Mouse (Mus musculus) heart, embryonic 16.5 days (tissue): Measurements from ENCODE around the gene Usp29. TPM values are rescaled to one million over a fixed set of nuclear protein-coding genes. Genes with fewer than 3 reads are reported as not detected.

ENCODE experiments used
- ATAC-seq: fragments of 200-750 bp; cut with Nextera tagmentation; replicated peaks from 2 replicates; pipeline ENCODE4 v1.8.0; 2017; ENCODE audit warnings: moderate number of reproducible peaks; ENCODE audit not compliant: insufficient read depth, low FRiP score; ENCODE audit errors: extremely low read depth
- H3K27ac ChIP-seq: fragments of 300-500 bp; sonication (generic); 2 replicates; pipeline ENCODE4 v1.5.1; 2014; ENCODE audit warnings: mild to moderate bottlenecking, low read length, control low read depth, moderate library complexity
- H3K27me3 ChIP-seq: fragments of 300-500 bp; sonication (generic); 2 replicates; pipeline ENCODE4 v1.6.1; 2014; ENCODE audit warnings: low read length, mixed read lengths; ENCODE audit not compliant: control insufficient read depth, insufficient read depth
- H3K36me3 ChIP-seq: fragments of 300-500 bp; sonication (generic); 2 replicates; pipeline ENCODE4 v1.6.1; 2014; ENCODE audit not compliant: control insufficient read depth, insufficient read depth
- H3K4me1 ChIP-seq: fragments of 300-500 bp; sonication (generic); 2 replicates; pipeline ENCODE4 v1.6.1; 2014; ENCODE audit warnings: low read length, mixed read lengths; ENCODE audit not compliant: control insufficient read depth, insufficient read depth
- H3K4me2 ChIP-seq: fragments of 300-500 bp; sonication (generic); 2 replicates; pipeline ENCODE4 v1.6.1; 2014; ENCODE audit warnings: low read depth, mild to moderate bottlenecking, control low read depth, low read length
- H3K4me3 ChIP-seq: fragments of 300-500 bp; sonication (generic); 2 replicates; pipeline ENCODE4 v1.5.1; 2014; ENCODE audit warnings: mild to moderate bottlenecking, control low read depth, low read length
- H3K9ac ChIP-seq: fragments of 300-500 bp; sonication (generic); 2 replicates; pipeline ENCODE4 v1.6.1; 2014; ENCODE audit warnings: low read length, control low read depth
- H3K9me3 ChIP-seq: fragments of 300-500 bp; sonication (generic); replicated peaks from 2 replicates; pipeline ENCODE4 v1.6.1; 2016; ENCODE audit warnings: low read length; ENCODE audit not compliant: control insufficient read depth
- WGBS: fragments of 180-500 bp; shearing (Covaris S2); extraction: QIAGEN DNeasy Blood & Tissue Kit; methylation state at CpG from one replicate; pipeline ENCODE4 v1.1.7; 2014; 5-methylcytosine and 5-hydroxymethylcytosine counted together
- polyA plus RNA-seq: library from polyadenylated mRNA; unstranded; fragments of >200 nt; fragmentation: Nextera tagmentation; extraction: Ambion mirVana; gene quantifications from 2 replicates; pipeline ENCODE4 v1.2.1, GENCODE M21; 2015

The Usp29 gene
- polyA plus RNA-seq = 5.9 and 6.1 TPM in 2 replicates

- no peaks in the 10 kb centered on the region for H3K27me3 ChIP-seq
- peaks cover 5% of the 10 kb centered on the region; the same call in 1 of the 2 replicates for H3K36me3 ChIP-seq
- H3K9me3 ChIP-seq = peaks cover 28% of the 10 kb centered on the region
- peak within 1 kb of the TSS; percentile 74 for H3K4me3 ChIP-seq
- peak within 1 kb of the TSS; percentile 65 for H3K4me2 ChIP-seq
- H3K4me1 ChIP-seq = no peaks in the 10 kb centered on the region
- H3K9ac ChIP-seq = peak within 1 kb of the TSS; percentile 76
- peak; percentile 31 for ATAC-seq
- 41% methylated on average over 24 of the region's 24 CpGs for WGBS
- peak within 1 kb of the TSS; percentile 90 for H3K27ac ChIP-seq
Measured at GRCm38 (mm10) chr7:6730241-6730640, at the start of gene Usp29, which contains the start of gene Peg3. Gene Usp29 (plus strand): TSS chr7:6730578. Gene Peg3 (minus strand): TSS chr7:6730431.

GRCm38 (mm10) chr7:6685511-6685910 is 44.9 kb upstream of the Usp29 start:
- Histone ChIP-seq H3K27me3 (no peaks in the 10 kb centered on the region), H3K9me3 (no peaks in the 10 kb centered on the region), H3K36me3 (no peaks in the 10 kb centered on the region), H3K4me2 (no peak overlapping the region), H3K27ac (no peak overlapping the region), H3K4me3 (no peak overlapping the region), H3K4me1 (no peaks in the 10 kb centered on the region), H3K9ac (no peak overlapping the region)
- no peak for ATAC-seq
- WGBS = 89% methylated on average over 6 of the region's 6 CpGs

GRCm38 (mm10) chr7:6696241-6697045 is 33.9 kb upstream of the Usp29 start, which contains the start of gene Zim1:
Gene Zim1 (minus strand): TSS chr7:6696450.
- ATAC-seq = peak; percentile 100
- peak within 1 kb of the TSS; percentile 71 for H3K9ac ChIP-seq
- no peaks in the 10 kb centered on the region for H3K36me3 ChIP-seq
- peak within 1 kb of the TSS; percentile 84 for H3K4me2 ChIP-seq
- H3K4me3 ChIP-seq = peak within 1 kb of the TSS; percentile 67
- H3K27me3 ChIP-seq = no peaks in the 10 kb centered on the region
- 9% methylated on average over 32 of the region's 32 CpGs for WGBS
- no peaks in the 10 kb centered on the region for H3K9me3 ChIP-seq
- peaks cover 7% of the 10 kb centered on the region for H3K4me1 ChIP-seq
- peak within 1 kb of the TSS; percentile 9; the same call in 1 of the 2 replicates for H3K27ac ChIP-seq

GRCm38 (mm10) chr7:6699230-6699629 is 31.1 kb upstream of the Usp29 start:
- Histone ChIP-seq H3K4me1 (peaks cover 4% of the 10 kb centered on the region; the same call in 1 of the 2 replicates), H3K9me3 (no peaks in the 10 kb centered on the region), H3K36me3 (no peaks in the 10 kb centered on the region), H3K4me2 (no peak overlapping the region), H3K27ac (no peak overlapping the region), H3K27me3 (no peaks in the 10 kb centered on the region), H3K4me3 (no peak overlapping the region), H3K9ac (no peak overlapping the region)
- ATAC-seq = no peak
- WGBS = 67% methylated on average over 3 of the region's 3 CpGs

- Histone ChIP-seq H3K4me1 (no peaks in the 10 kb centered on the region), H3K9me3 (no peaks in the 10 kb centered on the region), H3K27ac (no peak overlapping the region), H3K9ac (no peak overlapping the region), H3K4me2 (no peak overlapping the region), H3K36me3 (peaks cover 25% of the 10 kb centered on the region; the same call in 1 of the 2 replicates), H3K27me3 (no peaks in the 10 kb centered on the region), H3K4me3 (no peak overlapping the region)
- 87% methylated on average over 23 of the region's 23 CpGs for WGBS
- no peak for ATAC-seq
Measured at GRCm38 (mm10) chr7:6707416-6708015, 22.9 kb upstream of the Usp29 start.

GRCm38 (mm10) chr7:6708451-6709180 is 21.8 kb upstream of the Usp29 start:
- no peak for ATAC-seq
- 76% methylated on average over 17 of the region's 17 CpGs for WGBS
- Histone ChIP-seq H3K36me3 (peaks cover 29% of the 10 kb centered on the region; the same call in 1 of the 2 replicates), H3K27me3 (no peaks in the 10 kb centered on the region), H3K9ac (no peak overlapping the region), H3K4me3 (no peak overlapping the region), H3K9me3 (no peaks in the 10 kb centered on the region), H3K4me2 (no peak overlapping the region), H3K4me1 (no peaks in the 10 kb centered on the region), H3K27ac (no peak overlapping the region)

GRCm38 (mm10) chr7:6709396-6709795 is 21.0 kb upstream of the Usp29 start:
- Histone ChIP-seq H3K9me3 (no peaks in the 10 kb centered on the region), H3K36me3 (peaks cover 29% of the 10 kb centered on the region; the same call in 1 of the 2 replicates), H3K4me2 (no peak overlapping the region), H3K4me3 (no peak overlapping the region), H3K27me3 (no peaks in the 10 kb centered on the region), H3K9ac (no peak overlapping the region), H3K4me1 (no peaks in the 10 kb centered on the region), H3K27ac (no peak overlapping the region)
- 89% methylated on average over 15 of the region's 15 CpGs for WGBS
- no peak for ATAC-seq

GRCm38 (mm10) chr7:6727351-6728121 is 2.8 kb upstream of the Usp29 start:
- WGBS = 52% methylated on average over 19 of the region's 19 CpGs
- peak overlapping the region; percentile 91 for H3K27ac ChIP-seq
- ATAC-seq = peak; percentile 47
- H3K36me3 ChIP-seq = peaks cover 5% of the 10 kb centered on the region; the same call in 1 of the 2 replicates
- H3K9ac ChIP-seq = peak overlapping the region; percentile 31; the same call in 1 of the 2 replicates
- peaks cover 28% of the 10 kb centered on the region for H3K9me3 ChIP-seq
- peak overlapping the region; percentile 52 for H3K4me2 ChIP-seq
- no peaks in the 10 kb centered on the region for H3K4me1 ChIP-seq
- H3K4me3 ChIP-seq = peak overlapping the region; percentile 48
- H3K27me3 ChIP-seq = no peaks in the 10 kb centered on the region
